In the genomic region with DNA sequence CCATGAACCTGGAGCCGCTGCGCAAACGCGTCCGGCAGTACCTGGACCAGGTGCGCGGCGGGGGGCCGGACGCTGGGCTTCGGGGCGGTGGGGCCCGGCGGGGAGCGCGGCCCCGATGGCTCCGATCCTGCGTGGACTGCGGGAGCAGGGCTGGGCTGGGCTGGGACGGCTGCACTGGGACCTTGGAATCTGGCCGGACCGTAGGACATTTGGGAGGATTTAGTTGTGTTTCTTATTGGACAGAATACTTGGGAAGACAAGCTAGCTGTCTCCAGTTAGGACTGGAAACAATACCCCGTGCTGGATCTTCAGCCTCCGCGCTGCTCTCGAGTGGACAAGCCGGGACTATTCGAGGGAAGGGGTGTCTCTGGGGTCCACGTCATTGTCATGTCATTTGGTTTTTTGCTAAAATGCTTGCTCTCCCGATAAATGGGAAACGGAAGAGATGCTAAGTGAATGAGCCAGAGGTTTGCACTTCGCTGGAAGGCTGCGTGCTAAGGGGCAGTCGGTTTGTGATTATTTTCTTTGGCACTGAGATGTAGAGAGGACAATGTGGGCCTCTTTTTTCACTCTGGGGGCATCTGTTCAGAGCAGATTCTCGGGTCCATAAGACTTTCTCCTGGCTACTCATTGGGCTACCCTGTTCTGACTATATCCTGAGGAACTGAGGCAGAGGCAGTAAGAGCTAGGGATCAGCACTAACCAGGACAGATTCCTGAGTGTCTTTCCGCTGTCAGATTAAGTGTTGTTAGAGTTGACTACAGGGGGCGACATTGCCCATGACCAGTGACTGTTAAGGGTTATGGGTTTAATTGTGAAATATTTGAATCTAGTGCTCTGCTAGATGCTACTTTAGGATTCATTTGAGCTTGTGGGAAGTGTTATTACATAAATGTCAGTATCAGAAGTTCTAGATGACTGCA, we compare ENCODE assay signal across 7 mouse cellular contexts. TPM values are rescaled to one million over a fixed set of nuclear protein-coding genes. Genes with fewer than 3 reads are reported as not detected.
DNase-seq lines count a peak whose midpoint lies in the region; ATAC-seq and TF ChIP-seq lines count a peak whose summit lies in the region.

No protein-coding gene starts in this region.

- ATAC-seq in embryonic facial prominence, embryonic 14.5 days (ENCODE audit: low read depth): peak; percentile 72
- ATAC-seq in lung, postnatal 0 days: peak; percentile 52

- peak overlapping the region; percentile 96 for H3K9ac ChIP-seq in embryonic facial prominence, embryonic 14.5 days (ENCODE audit: low read depth, low read length)
- H3K9ac ChIP-seq in lung, postnatal 0 days (replicated peaks; ENCODE audit: low read depth): peak overlapping the region; percentile 92

- intact Hi-C loops in heart, postnatal 36 days (cut with DNase I): loop anchor here (2.0 kb wide), 1 partner anchor 27 kb away; a partner anchor contains a TSS

- H3K4me3 ChIP-seq in E14TG2a.4 (replicated peaks; ENCODE audit: low read length): peak overlapping the region; percentile 97
- peak overlapping the region; percentile 98 for H3K4me3 ChIP-seq in embryonic facial prominence, embryonic 14.5 days (ENCODE audit: low read depth, low read length)
- H3K4me3 ChIP-seq in layer of hippocampus, adult 2 months: peak overlapping the region; percentile 84
- H3K4me3 ChIP-seq in lung, postnatal 0 days (ENCODE audit: low read depth, low read length): peak overlapping the region; percentile 99
- H3K4me3 ChIP-seq in olfactory bulb, adult 2 months (ENCODE audit: insufficient read depth, low read depth, low read length): peak overlapping the region; percentile 89

- H3K4me2 ChIP-seq in embryonic facial prominence, embryonic 14.5 days (ENCODE audit: low read depth, low read length): peak overlapping the region; percentile 82
- H3K4me2 ChIP-seq in lung, postnatal 0 days (replicated peaks; ENCODE audit: low read depth, low read length): peak overlapping the region; percentile 76

- peaks cover 31% of the 10 kb centered on the region for H3K36me3 ChIP-seq in E14TG2a.4 (ENCODE audit: insufficient read depth, low read length)
- peaks cover 29% of the 10 kb centered on the region for H3K36me3 ChIP-seq in embryonic facial prominence, embryonic 14.5 days (ENCODE audit: control insufficient read depth, insufficient read depth, low read length)
- H3K36me3 ChIP-seq in lung, postnatal 0 days (ENCODE audit: insufficient read depth, low read length): peaks cover 16% of the 10 kb centered on the region; the same call in 1 of the 2 replicates

- H3K4me1 ChIP-seq in E14TG2a.4 (replicated peaks; ENCODE audit: low read depth, low read length): peaks cover 20% of the 10 kb centered on the region
- peaks cover 15% of the 10 kb centered on the region for H3K4me1 ChIP-seq in embryonic facial prominence, embryonic 14.5 days (ENCODE audit: control insufficient read depth, insufficient read depth, low read length)
- H3K4me1 ChIP-seq in lung, postnatal 0 days (ENCODE audit: insufficient read depth, low read depth, low read length): no peaks in the 10 kb centered on the region
- peaks cover 3% of the 10 kb centered on the region; the same call in 1 of the 2 replicates for H3K4me1 ChIP-seq in olfactory bulb, adult 2 months (ENCODE audit: control insufficient read depth, insufficient read depth, low read length)

- WGBS in embryonic facial prominence, embryonic 14.5 days: under 1% methylated on average over 22 of the region's 38 CpGs
- under 1% methylated on average over 32 of the region's 38 CpGs for WGBS in lung, postnatal 0 days
- WGBS in olfactory bulb, adult 2 months: under 1% methylated on average over 38 of the region's 38 CpGs

- peak; percentile 59 for DNase-seq in adrenal gland, postnatal 10 days
- DNase-seq in embryonic facial prominence, embryonic 14.5 days (ENCODE audit: low spot score): peak; percentile 64
- peak; percentile 34 to 43 for DNase-seq in heart, postnatal 36 days
- peak; percentile 25 to 32 for DNase-seq in layer of hippocampus, adult 2 months (ENCODE audit: low spot score in 2 of 2)
- peak; percentile 87 for DNase-seq in lung, postnatal 0 days (ENCODE audit: low spot score)

- peak overlapping the region; percentile 84 for H3K27ac ChIP-seq in embryonic facial prominence, embryonic 14.5 days (replicated peaks; ENCODE audit: low read depth, low read length)
- H3K27ac ChIP-seq in layer of hippocampus, adult 2 months: peak overlapping the region; percentile 91
- peak overlapping the region; percentile 94 for H3K27ac ChIP-seq in lung, postnatal 0 days (ENCODE audit: low read length)
- H3K27ac ChIP-seq in olfactory bulb, adult 2 months (ENCODE audit: insufficient read depth, low read depth, low read length): no peak overlapping the region

- TF ChIP-seq EP300 in lung, postnatal 0 days (IDR thresholded peaks at IDR 0.05): no peak

- no peaks in the 10 kb centered on the region for H3K9me3 ChIP-seq in E14TG2a.4 (ENCODE audit: low read length)
- no peaks in the 10 kb centered on the region for H3K9me3 ChIP-seq in embryonic facial prominence, embryonic 14.5 days (ENCODE audit: control insufficient read depth, low read length)
- no peaks in the 10 kb centered on the region for H3K9me3 ChIP-seq in lung, postnatal 0 days (ENCODE audit: low read length)

- peak; percentile 47 for TF ChIP-seq CTCF in E14TG2a.4 (conservative IDR thresholded peaks at IDR 0.05; ENCODE audit: low read length)
- TF ChIP-seq CTCF in layer of hippocampus, adult 2 months (conservative IDR thresholded peaks at IDR 0.05): peak; percentile 79
- peak; percentile 76 for TF ChIP-seq CTCF in lung, postnatal 0 days (IDR thresholded peaks at IDR 0.05)
- no peak for TF ChIP-seq CTCF in olfactory bulb, adult 2 months (IDR thresholded peaks at IDR 0.05; ENCODE audit: insufficient read depth, low read depth, low read length)

- no peak for TF ChIP-seq POLR2A in olfactory bulb, adult 2 months (IDR thresholded peaks at IDR 0.05; ENCODE audit: insufficient read depth, low read depth, low read length)

- H3K27me3 ChIP-seq in E14TG2a.4 (ENCODE audit: insufficient read depth, low read length): no peaks in the 10 kb centered on the region
- H3K27me3 ChIP-seq in embryonic facial prominence, embryonic 14.5 days (replicated peaks; ENCODE audit: control insufficient read depth, insufficient read depth, low read length): no peaks in the 10 kb centered on the region
- H3K27me3 ChIP-seq in lung, postnatal 0 days (replicated peaks; ENCODE audit: insufficient read depth, low read length): no peaks in the 10 kb centered on the region

RNA-seq across cellular contexts. Expression of a gene that starts 0.6 kb away (rescaled TPM):
- total RNA-seq in adrenal gland, postnatal 10 days (2021): 10 to 100 TPM; 55.0 to 58.2 TPM
- polyA plus RNA-seq in embryonic facial prominence, embryonic 14.5 days (2014; fragmentation: Nextera tagmentation; extraction: Ambion mirVana): 221 and 240 TPM in 2 replicates
- 10 to 100 TPM; 31.9 to 33.6 TPM for total RNA-seq in heart, postnatal 36 days (2021)
- 10 to 100 TPM; 54.3 to 58.2 TPM for total RNA-seq in layer of hippocampus, adult 2 months (2021)
- polyA plus RNA-seq in lung, postnatal 0 days (2015; fragmentation: Nextera tagmentation; extraction: Ambion mirVana): 86.4 and 86.8 TPM in 2 replicates
- polyA plus RNA-seq in olfactory bulb, adult 2 months (2012; ENCODE audit: insufficient read depth, insufficient read length, low replicate concordance, missing spikeins): 201 TPM in 1 of 2 replicates, not detected in the other

RNA-seq across cellular contexts. Expression of a gene that starts 27.3 kb away (rescaled TPM):
- total RNA-seq in adrenal gland, postnatal 10 days (2021): 10 to 100 TPM; 27.2 to 30.0 TPM
- 31.9 and 38.5 TPM in 2 replicates for polyA plus RNA-seq in embryonic facial prominence, embryonic 14.5 days (2014; fragmentation: Nextera tagmentation; extraction: Ambion mirVana)
- 1 to 10 TPM; 7.9 to 8.3 TPM for total RNA-seq in heart, postnatal 36 days (2021)
- 10 to 100 TPM; 35.5 to 38.2 TPM for total RNA-seq in layer of hippocampus, adult 2 months (2021)
- polyA plus RNA-seq in lung, postnatal 0 days (2015; fragmentation: Nextera tagmentation; extraction: Ambion mirVana): 42.1 and 43.9 TPM in 2 replicates
- not detected in 2 replicates for polyA plus RNA-seq in olfactory bulb, adult 2 months (2012; ENCODE audit: insufficient read depth, insufficient read length, low replicate concordance, missing spikeins)

RNA-seq across cellular contexts. Expression of a gene that starts 52.4 kb away (rescaled TPM):
- under 1 TPM in 1 of 2 experiments, not detected in 1; 0.30 TPM for total RNA-seq in adrenal gland, postnatal 10 days (2021)
- 0.10 and 0.25 TPM in 2 replicates for polyA plus RNA-seq in embryonic facial prominence, embryonic 14.5 days (2014; fragmentation: Nextera tagmentation; extraction: Ambion mirVana)
- not detected for total RNA-seq in heart, postnatal 36 days (2021)
- total RNA-seq in layer of hippocampus, adult 2 months (2021): 1 to 10 TPM; 3.1 to 3.2 TPM
- 0.81 and 1.1 TPM in 2 replicates for polyA plus RNA-seq in lung, postnatal 0 days (2015; fragmentation: Nextera tagmentation; extraction: Ambion mirVana)
- polyA plus RNA-seq in olfactory bulb, adult 2 months (2012; ENCODE audit: insufficient read depth, insufficient read length, low replicate concordance, missing spikeins): not detected in 2 replicates

Comparison
In these comparisons a context has a peak if more than half of its experiments do, and no peak if none do; other contexts are left out.
1. DNase-seq: peak in every context shown above with its lines; median percentile 87 in lung, postnatal 0 days; 64 in embryonic facial prominence, embryonic 14.5 days; 59 in adrenal gland, postnatal 10 days; 38 in heart, postnatal 36 days; 28 in layer of hippocampus, adult 2 months.